Mouse (Mus musculus) liver, embryonic 13.5 days (tissue): ENCODE measurements around the gene Dand5. TPM values are rescaled to one million over a fixed set of nuclear protein-coding genes. Genes with fewer than 3 reads are reported as not detected.
"Not testable (repeated sequence)": the region's sequence is repeated elsewhere in the genome, so short reads cannot be mapped to it uniquely, and the experiment has no call there.

Experiments
- ATAC-seq: fragments of 200-750 bp; cut with Nextera tagmentation; 2 replicates; pipeline ENCODE4 v1.8.0; 2017; ENCODE audit warnings: low read depth, mild to moderate bottlenecking, moderate number of reproducible peaks, moderate library complexity
- DNase-seq: peaks from one replicate; pipeline ENCODE4 v3.0.0; 2022
- H3K27ac ChIP-seq: fragments of 300-500 bp; sonication (generic); 2 replicates; pipeline ENCODE4 v1.5.1; 2015; ENCODE audit warnings: moderate library complexity, mild to moderate bottlenecking, inconsistent platforms
- H3K27me3 ChIP-seq: fragments of 300-500 bp; sonication (generic); 2 replicates; pipeline ENCODE4 v1.6.1; 2015; ENCODE audit warnings: mild to moderate bottlenecking, inconsistent platforms
- H3K36me3 ChIP-seq: fragments of 300-500 bp; sonication (generic); 2 replicates; pipeline ENCODE4 v1.6.1; 2015; ENCODE audit warnings: mild to moderate bottlenecking, inconsistent platforms
- H3K4me1 ChIP-seq: fragments of 300-500 bp; sonication (generic); replicated peaks from 2 replicates; pipeline ENCODE4 v1.6.1; 2015; ENCODE audit warnings: inconsistent platforms
- H3K4me2 ChIP-seq: fragments of 300-500 bp; sonication (generic); 2 replicates; pipeline ENCODE4 v1.6.1; 2015; ENCODE audit warnings: inconsistent platforms, mild to moderate bottlenecking, moderate library complexity
- H3K4me3 ChIP-seq: fragments of 300-500 bp; sonication (generic); replicated peaks from 2 replicates; pipeline ENCODE4 v1.5.1; 2015; ENCODE audit warnings: mild to moderate bottlenecking, inconsistent platforms
- H3K9ac ChIP-seq: fragments of 300-500 bp; sonication (generic); 2 replicates; pipeline ENCODE4 v1.6.1; 2015; ENCODE audit warnings: mild to moderate bottlenecking, inconsistent platforms
- H3K9me3 ChIP-seq: fragments of 300-500 bp; sonication (generic); replicated peaks from 2 replicates; pipeline ENCODE4 v1.6.1; 2016; ENCODE audit warnings: inconsistent platforms
- WGBS: fragments of 180-500 bp; shearing (Covaris S2); methylation state at CpG from one replicate; pipeline ENCODE4 v1.1.7; 2015; ENCODE audit not compliant: insufficient replicate concordance; 5-methylcytosine and 5-hydroxymethylcytosine counted together
- polyA plus RNA-seq: library from polyadenylated mRNA; unstranded; fragments of >200 nt; fragmentation: Nextera tagmentation; extraction: Ambion mirVana; gene quantifications from 2 replicates; pipeline ENCODE4 v1.2.1, GENCODE M21; 2015

The Dand5 gene
- polyA plus RNA-seq, 1 experiment from 2014 or later, result 3.7 TPM

DNA sequence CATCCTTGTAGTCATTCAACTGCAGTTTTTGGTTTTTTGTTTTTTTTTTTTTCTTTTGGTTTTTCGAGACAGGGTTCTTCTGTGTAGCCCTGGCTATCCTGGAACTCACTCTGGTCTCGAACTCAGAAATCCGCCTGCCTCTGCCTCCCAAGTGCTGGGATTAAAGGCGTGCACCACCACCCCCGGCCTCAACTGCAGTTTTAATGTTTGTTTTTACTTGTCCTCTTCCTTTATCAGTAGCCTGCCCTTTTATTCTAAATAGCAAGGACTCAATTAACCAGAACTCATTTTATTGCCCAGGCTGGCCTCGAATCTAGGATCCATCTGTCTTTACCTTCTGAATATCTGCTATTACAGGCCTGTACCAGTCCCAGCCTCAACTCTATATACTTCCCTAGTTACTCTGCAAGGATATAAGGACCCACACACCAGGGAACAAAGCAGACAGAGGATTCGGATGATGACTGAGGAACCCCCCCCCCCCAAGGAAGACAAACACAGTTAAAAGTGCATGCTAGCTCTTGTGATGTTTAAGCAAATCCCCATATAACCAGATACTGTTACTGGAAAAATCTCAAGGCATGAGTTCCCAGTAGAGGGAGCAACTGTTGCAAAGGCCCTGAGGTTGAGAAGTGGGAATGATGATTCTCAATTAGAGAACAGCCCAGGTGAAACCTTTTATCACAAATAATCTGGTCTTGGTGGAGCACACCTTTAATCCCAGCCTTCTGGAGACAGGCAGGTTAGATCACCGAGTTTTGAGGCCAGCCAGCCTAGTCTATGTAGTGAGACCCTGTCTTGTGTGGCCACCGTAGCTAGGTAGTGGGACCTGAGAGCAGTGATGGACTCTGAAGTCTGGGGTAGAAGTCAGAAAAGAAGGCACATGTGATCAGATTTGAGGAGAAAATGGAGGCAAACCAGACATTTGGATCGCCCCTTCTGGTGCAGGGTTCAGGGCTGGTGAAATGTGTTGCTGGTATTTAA lies 10.4 kb upstream of the Dand5 start:
- WGBS, result 38% methylated on average over 10 of the region's 10 CpGs
- Histone ChIP-seq H3K4me2 (peak overlapping the region; percentile 77), H3K27me3 (no peaks in the 10 kb centered on the region), H3K9ac (peak overlapping the region; percentile 96), H3K36me3 (peaks cover 55% of the 10 kb centered on the region), H3K9me3 (no peaks in the 10 kb centered on the region), H3K27ac (peak overlapping the region; percentile 98), H3K4me1 (peaks cover 76% of the 10 kb centered on the region), H3K4me3 (peak overlapping the region; percentile 97)
- no peak for ATAC-seq
- no peak for DNase-seq

DNA sequence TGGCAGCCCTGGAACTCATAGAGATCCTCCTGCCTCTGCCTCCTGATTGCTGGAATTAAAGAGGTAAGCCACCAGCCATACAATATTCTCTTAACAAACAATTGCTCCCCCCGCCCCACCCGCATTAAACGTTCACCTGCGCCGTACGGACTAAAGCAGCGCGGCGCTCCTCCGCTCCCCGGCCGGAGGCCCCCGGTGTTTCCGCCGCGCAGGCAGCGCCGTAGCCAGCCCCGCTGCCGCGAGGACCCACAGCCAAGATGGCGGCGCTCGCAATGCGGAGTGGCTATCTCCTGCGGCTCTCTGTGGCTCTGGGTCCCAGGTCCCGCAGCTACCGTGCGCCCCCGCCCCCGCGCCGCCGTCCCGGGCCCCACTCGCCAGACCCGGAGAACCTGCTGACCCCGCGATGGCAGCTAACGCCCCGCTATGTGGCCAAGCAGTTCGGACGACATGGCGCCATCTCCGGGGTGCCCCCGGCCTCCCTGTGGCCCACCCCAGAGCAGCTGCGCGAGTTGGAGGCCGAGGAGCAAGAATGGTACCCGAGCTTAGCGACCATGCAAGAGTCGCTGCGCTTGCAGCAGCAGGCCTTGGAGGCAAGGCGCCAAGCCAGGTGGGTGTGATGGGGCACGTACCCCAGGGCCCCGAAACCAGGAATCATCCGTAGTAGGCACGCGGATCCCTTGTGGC lies 9.6 kb upstream of the Dand5 start:
- Histone ChIP-seq H3K27me3 (no peaks in the 10 kb centered on the region), H3K9me3 (no peaks in the 10 kb centered on the region), H3K4me2 (peak overlapping the region; percentile 77), H3K9ac (peak overlapping the region; percentile 96), H3K27ac (peak overlapping the region; percentile 98), H3K36me3 (peaks cover 46% of the 10 kb centered on the region), H3K4me3 (peak overlapping the region; percentile 97), H3K4me1 (peaks cover 72% of the 10 kb centered on the region)
- ATAC-seq, result peak; percentile 81
- DNase-seq, result peak; percentile 83
- WGBS, result under 1% methylated on average over 59 of the region's 59 CpGs

DNA sequence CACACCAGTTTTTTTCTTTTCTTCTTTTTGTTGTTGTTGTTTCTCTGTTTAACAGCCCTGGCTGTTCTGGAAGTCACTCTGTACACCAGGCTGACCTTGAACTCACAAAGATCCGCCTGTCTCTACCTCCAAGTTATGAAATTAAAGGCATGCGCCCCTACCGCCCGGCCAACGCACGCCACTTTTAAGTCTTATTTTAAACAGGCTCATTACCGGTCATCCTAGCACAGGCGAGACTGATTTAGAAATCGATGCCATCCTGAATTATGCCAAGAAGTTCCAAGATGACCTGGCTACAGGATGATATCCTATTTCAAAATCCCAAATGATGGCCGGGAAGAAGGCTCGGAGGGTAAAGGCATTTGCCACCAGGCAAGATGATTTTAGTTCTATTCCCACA lies 8.9 kb upstream of the Dand5 start, which contains the start of gene Gadd45gip1:
Gene Gadd45gip1, plus strand, starts transcription at position 33 of the 400 bp plus-strand sequence.
- peak within 1 kb of the TSS; percentile 96 for H3K9ac ChIP-seq
- 26% methylated on average over 11 of the region's 11 CpGs for WGBS
- DNase-seq (peak; percentile 77), ATAC-seq (no peak; the same call in 1 of the 2 replicates)
- H3K27ac ChIP-seq, result peak within 1 kb of the TSS; percentile 98
- H3K4me1 ChIP-seq, result peaks cover 72% of the 10 kb centered on the region
- H3K4me2 ChIP-seq, result peak within 1 kb of the TSS; percentile 77
- no peaks in the 10 kb centered on the region for H3K27me3 ChIP-seq
- no peaks in the 10 kb centered on the region for H3K9me3 ChIP-seq
- peaks cover 39% of the 10 kb centered on the region for H3K36me3 ChIP-seq
- H3K4me3 ChIP-seq, result peak within 1 kb of the TSS; percentile 97

DNA sequence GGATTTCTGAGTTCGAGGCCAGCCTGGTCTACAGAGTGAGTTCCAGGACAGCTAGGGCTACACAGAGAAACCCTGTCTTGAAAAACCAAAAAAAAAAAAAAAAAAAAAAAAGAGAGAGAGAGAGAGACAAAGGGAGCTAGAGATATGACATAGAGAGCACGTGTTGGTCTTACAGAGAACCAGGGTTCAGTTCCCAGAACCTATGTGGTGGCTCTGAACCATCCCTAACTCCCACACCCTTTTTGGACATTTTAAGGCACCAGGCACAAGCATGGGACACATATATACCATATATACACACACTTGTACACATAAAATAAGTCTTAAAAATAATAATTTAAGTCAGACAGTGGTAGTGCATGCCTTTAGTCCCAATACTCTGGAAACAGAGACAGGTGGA lies 3.9 kb upstream of the Dand5 start:
- not testable (repeated sequence) for H3K4me3 ChIP-seq, H3K36me3 ChIP-seq, H3K9me3 ChIP-seq, DNase-seq, H3K27me3 ChIP-seq, H3K4me2 ChIP-seq
- Histone ChIP-seq H3K27ac (peak overlapping the region; percentile 74), H3K4me1 (peaks cover 69% of the 10 kb centered on the region), H3K9ac (peak overlapping the region; percentile 52; the same call in 1 of the 2 replicates)
- 44% methylated on average over 2 of the region's 2 CpGs for WGBS
- 0 out of 2 replicates have a peak, but pooled peaks have one; percentile 30 for ATAC-seq

DNA sequence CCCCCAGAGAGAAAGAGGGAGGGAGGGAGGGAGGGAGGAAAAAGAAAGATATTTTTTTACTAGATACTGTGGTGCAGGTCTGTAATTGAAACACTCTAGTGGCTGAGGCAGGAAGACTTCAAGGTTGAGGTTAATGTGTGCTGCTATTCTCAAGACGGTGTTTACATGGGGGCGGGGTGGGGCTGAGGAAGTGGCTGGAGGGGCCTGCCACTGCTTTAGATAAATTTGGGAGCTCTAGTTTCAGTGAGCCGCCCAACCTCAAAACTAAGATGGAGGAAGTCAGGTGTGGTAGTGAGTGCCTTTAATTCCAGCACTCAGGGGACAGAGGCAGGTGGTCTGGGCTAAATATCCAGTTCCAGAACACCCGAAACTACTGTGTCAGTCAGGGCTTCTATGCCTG lies 3.0 kb upstream of the Dand5 start:
- Histone ChIP-seq H3K4me3 (no peak overlapping the region), H3K4me1 (peaks cover 64% of the 10 kb centered on the region), H3K36me3 (peaks cover 7% of the 10 kb centered on the region), H3K27me3 (no peaks in the 10 kb centered on the region), H3K9ac (peak overlapping the region; percentile 56), H3K27ac (peak overlapping the region; percentile 74), H3K9me3 (no peaks in the 10 kb centered on the region), H3K4me2 (peak overlapping the region; percentile 48)
- WGBS, result 23% methylated on average over 4 of the region's 4 CpGs
- DNase-seq (no peak), ATAC-seq (peak; percentile 57)

DNA sequence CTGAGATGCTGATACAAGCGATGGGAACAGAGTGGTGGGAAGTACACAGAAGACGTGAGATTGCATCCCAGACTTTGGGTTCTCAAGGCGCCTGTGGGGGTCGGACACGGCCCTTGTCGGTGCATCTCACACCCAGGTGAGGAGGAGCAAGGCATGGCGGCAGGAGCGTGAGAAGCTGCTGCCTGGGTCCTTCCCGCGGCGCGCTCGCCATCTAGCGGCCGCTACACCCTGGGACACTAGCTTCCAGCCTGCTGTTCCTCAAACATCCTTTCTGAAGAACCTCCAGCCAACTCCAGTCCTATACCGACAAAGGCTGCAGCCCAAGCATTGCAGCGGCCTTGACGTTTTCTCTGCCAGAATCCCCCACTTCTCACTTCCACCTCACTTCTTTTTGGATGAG lies 1.0 kb upstream of the Dand5 start:
- Histone ChIP-seq H3K4me2 (peak overlapping the region; percentile 30), H3K9me3 (no peaks in the 10 kb centered on the region), H3K36me3 (no peaks in the 10 kb centered on the region), H3K9ac (peak overlapping the region; percentile 26; the same call in 1 of the 2 replicates), H3K4me1 (peaks cover 52% of the 10 kb centered on the region), H3K4me3 (no peak overlapping the region), H3K27ac (no peak overlapping the region; the same call in 1 of the 2 replicates), H3K27me3 (no peaks in the 10 kb centered on the region)
- peak; percentile 60 for ATAC-seq
- DNase-seq, result peak; percentile 65
- under 1% methylated on average over 18 of the region's 18 CpGs for WGBS

DNA sequence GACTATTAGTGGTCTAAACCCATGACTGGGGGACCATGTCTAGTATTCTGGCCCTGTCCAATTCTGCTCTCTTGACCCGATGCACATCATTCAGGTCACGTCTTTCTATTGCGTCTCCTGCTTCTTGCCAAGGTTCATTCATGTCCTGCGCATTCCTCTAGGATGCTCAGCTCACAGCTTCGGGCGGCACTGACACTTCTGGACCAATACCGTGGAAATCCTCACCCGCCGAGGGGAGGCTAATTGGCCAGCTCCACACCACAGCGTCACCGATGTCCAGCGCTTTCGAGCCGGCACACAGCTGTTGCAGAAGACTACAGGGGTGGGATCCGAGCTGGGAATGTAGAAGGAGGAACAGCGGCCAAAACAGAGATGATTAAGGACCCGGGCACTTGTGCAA lies 6.5 kb downstream of the Dand5 start:
- no peak overlapping the region for H3K27ac ChIP-seq
- no peak overlapping the region for H3K4me3 ChIP-seq
- peaks cover 29% of the 10 kb centered on the region for H3K4me1 ChIP-seq
- 70% methylated on average over 17 of the region's 17 CpGs for WGBS
- no peaks in the 10 kb centered on the region for H3K36me3 ChIP-seq
- no peaks in the 10 kb centered on the region for H3K9me3 ChIP-seq
- H3K4me2 ChIP-seq, result no peak overlapping the region
- no peak overlapping the region for H3K9ac ChIP-seq
- no peak for ATAC-seq
- no peak for DNase-seq
- H3K27me3 ChIP-seq, result peaks cover 23% of the 10 kb centered on the region

DNA sequence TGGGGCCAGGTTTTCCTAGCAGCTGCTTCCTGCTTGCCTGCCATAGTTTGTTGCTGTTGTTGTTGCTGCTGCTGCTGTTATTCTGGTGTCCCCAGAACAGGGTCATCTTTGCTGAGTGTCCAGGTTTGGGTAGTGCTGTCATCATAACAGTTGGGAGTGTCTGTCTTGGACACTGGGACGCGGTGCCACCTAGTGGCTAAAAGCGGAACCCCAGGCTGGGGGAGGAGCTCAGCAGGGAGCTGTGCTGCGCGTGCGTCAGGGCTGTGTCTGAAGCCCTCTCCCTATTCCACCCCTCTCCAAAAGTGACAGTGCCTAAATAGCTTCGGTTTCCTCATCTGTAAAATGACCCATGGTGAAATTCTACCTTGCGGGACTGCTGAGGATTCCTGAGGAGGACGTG lies 7.1 kb downstream of the Dand5 start:
- no peaks in the 10 kb centered on the region for H3K9me3 ChIP-seq
- peak; percentile 82 for ATAC-seq

DNA sequence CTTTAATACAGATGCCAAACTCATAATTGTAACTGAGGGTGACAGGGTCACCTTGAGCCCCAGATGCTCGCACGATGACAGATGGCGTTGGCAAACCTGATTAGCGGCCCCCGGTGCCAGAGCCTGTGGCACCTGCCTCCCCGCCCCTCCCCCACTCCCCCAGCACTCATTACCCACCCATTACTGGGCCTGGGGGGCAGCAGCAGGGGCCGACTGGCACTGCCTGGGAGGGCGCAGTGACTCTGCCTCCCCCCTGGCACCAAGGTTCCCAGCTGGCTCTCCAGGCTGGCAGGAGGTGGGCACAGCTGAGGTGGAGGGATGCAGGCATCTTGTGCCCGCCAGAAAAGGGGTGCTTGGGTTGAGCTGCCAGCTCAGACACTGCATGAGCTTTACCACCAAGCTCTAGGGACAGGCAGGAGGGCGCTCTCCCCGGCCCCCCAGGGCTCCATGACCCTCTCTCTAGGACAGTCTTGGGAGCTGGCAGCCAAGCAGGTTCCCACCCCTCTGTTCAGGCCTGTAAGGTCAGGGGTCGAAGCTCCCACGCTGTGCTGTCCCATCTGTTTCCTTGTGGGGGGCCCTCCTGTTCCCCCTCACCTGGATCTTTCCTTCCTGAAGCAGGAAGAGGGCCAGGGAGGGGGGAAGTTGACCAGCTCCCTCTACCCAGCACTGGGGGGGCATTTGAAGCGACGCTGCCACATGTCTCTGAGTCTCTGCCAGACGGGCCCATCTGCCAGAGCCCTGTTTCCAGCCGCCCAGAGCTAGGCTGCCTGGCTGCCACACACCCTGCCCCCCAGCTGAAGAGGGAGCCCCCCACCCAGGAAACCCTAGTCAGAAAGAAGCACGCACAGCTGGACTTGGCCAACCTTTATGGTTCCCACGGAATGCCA lies 7.8 kb downstream of the Dand5 start:
- Histone ChIP-seq H3K9me3 (no peaks in the 10 kb centered on the region), H3K9ac (0 out of 2 replicates have a peak overlapping the region, but pooled peaks have one; percentile 22), H3K36me3 (no peaks in the 10 kb centered on the region), H3K4me2 (no peak overlapping the region), H3K4me3 (no peak overlapping the region), H3K27ac (no peak overlapping the region), H3K27me3 (peaks cover 26% of the 10 kb centered on the region), H3K4me1 (peaks cover 39% of the 10 kb centered on the region)
- no peak for DNase-seq
- no peak for ATAC-seq
- 45% methylated on average over 19 of the region's 19 CpGs for WGBS

More for the DNA sequence above, 7.1 kb downstream of the Dand5 start:
- DNase-seq, result peak; percentile 88
- no peak overlapping the region for H3K4me2 ChIP-seq
- H3K27ac ChIP-seq, result no peak overlapping the region
- no peaks in the 10 kb centered on the region for H3K36me3 ChIP-seq
- peaks cover 35% of the 10 kb centered on the region for H3K4me1 ChIP-seq
- no peak overlapping the region for H3K9ac ChIP-seq
- WGBS, result 9% methylated on average over 9 of the region's 9 CpGs
- H3K4me3 ChIP-seq, result no peak overlapping the region
- H3K27me3 ChIP-seq, result peaks cover 26% of the 10 kb centered on the region

DNA sequence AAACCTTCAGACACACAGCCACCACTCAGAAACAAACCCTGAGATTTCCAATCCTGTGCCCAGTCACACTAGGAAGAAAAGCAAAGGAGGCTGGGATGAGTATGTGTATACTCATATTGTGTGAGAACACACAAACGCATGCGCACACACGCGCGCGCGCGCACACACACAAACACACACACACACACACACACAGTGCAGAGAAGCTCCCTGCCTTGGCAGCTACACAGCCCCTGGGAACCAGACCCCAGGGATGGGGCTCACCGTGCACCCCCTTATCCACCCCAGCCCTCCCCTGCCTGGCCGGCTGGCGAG lies 8.4 kb downstream of the Dand5 start:
- H3K27me3 ChIP-seq, result peaks cover 27% of the 10 kb centered on the region
- H3K4me1 ChIP-seq, result peaks cover 42% of the 10 kb centered on the region
- H3K9me3 ChIP-seq, result no peaks in the 10 kb centered on the region
- H3K4me3 ChIP-seq, result no peak overlapping the region
- no peak overlapping the region for H3K4me2 ChIP-seq
- DNase-seq (no peak), ATAC-seq (no peak)
- WGBS, result 87% methylated on average over 11 of the region's 11 CpGs
- H3K9ac ChIP-seq, result no peak overlapping the region
- H3K27ac ChIP-seq, result no peak overlapping the region
- H3K36me3 ChIP-seq, result no peaks in the 10 kb centered on the region
